Mouse (Mus musculus) lung, embryonic 15.5 days (tissue): ENCODE measurements around the gene Emc9. TPM values are rescaled to one million over a fixed set of nuclear protein-coding genes. Genes with fewer than 3 reads are reported as not detected.

Experiments
- ATAC-seq: fragments of 200-750 bp; cut with Nextera tagmentation; 2 replicates; pipeline ENCODE4 v1.8.0; 2017; ENCODE audit warnings: moderate number of reproducible peaks, borderline replicate concordance; ENCODE audit not compliant: low FRiP score, low TSS enrichment; ENCODE audit errors: extremely low read depth
- H3K27ac ChIP-seq: fragments of 300-500 bp; sonication (generic); 2 replicates; pipeline ENCODE4 v1.5.1; 2015; ENCODE audit warnings: moderate library complexity, mild to moderate bottlenecking, inconsistent platforms
- H3K27me3 ChIP-seq: fragments of 300-500 bp; sonication (generic); 2 replicates; pipeline ENCODE4 v1.6.1; 2015; ENCODE audit warnings: inconsistent platforms
- H3K36me3 ChIP-seq: fragments of 300-500 bp; sonication (generic); 2 replicates; pipeline ENCODE4 v1.6.1; 2015; ENCODE audit warnings: inconsistent platforms
- H3K4me1 ChIP-seq: fragments of 300-500 bp; sonication (generic); 2 replicates; pipeline ENCODE4 v1.6.1; 2015; ENCODE audit warnings: inconsistent platforms
- H3K4me2 ChIP-seq: fragments of 300-500 bp; sonication (generic); 2 replicates; pipeline ENCODE4 v1.6.1; 2015; ENCODE audit warnings: inconsistent platforms, mild to moderate bottlenecking, moderate library complexity
- H3K4me3 ChIP-seq: fragments of 300-500 bp; sonication (generic); 2 replicates; pipeline ENCODE4 v1.5.1; 2015; ENCODE audit warnings: mild to moderate bottlenecking, inconsistent platforms
- H3K9ac ChIP-seq: fragments of 300-500 bp; sonication (generic); 2 replicates; pipeline ENCODE4 v1.6.1; 2015; ENCODE audit warnings: inconsistent platforms
- H3K9me3 ChIP-seq: fragments of 300-500 bp; sonication (generic); 2 replicates; pipeline ENCODE4 v1.6.1; 2016; ENCODE audit warnings: inconsistent platforms
- WGBS: fragments of 180-500 bp; shearing (Covaris S2); methylation state at CpG from one replicate; pipeline ENCODE4 v1.1.7; 2015; 5-methylcytosine and 5-hydroxymethylcytosine counted together
- polyA plus RNA-seq: library from polyadenylated mRNA; unstranded; fragments of >200 nt; fragmentation: Nextera tagmentation; extraction: Ambion mirVana; gene quantifications from 2 replicates; pipeline ENCODE4 v1.2.1, GENCODE M21; 2015

Emc9 gene
- polyA plus RNA-seq, 1 experiment from 2014 or later = 5.1 TPM

DNA sequence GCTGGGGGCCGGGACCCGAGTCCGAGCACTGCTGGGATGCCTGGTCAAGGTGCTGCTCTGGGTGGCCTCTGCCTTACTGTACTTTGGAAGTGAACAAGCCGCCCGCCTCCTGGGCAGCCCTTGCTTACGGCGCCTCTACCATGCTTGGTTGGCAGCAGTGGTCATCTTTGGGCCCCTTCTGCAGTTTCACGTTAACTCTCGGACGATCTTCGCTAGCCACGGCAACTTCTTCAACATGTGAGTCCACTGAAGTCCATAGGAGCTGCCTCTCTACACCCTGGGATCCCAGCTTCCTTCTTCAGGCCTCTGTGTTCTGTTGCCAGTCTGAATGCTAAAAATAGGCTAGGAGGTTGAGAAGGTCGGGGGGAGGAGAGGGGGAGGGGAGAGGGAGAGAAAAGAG lies 9.4 kb downstream of the Emc9 start:
- peaks cover 30% of the 10 kb centered on the region for H3K4me1 ChIP-seq
- ATAC-seq = no peak
- no peak overlapping the region; the same call in 1 of the 2 replicates for H3K4me2 ChIP-seq
- no peaks in the 10 kb centered on the region for H3K9me3 ChIP-seq
- no peak overlapping the region for H3K4me3 ChIP-seq
- 60% methylated on average over 13 of the region's 13 CpGs for WGBS
- H3K27ac ChIP-seq = no peak overlapping the region
- no peaks in the 10 kb centered on the region for H3K27me3 ChIP-seq
- peaks cover 3% of the 10 kb centered on the region; the same call in 1 of the 2 replicates for H3K36me3 ChIP-seq
- H3K9ac ChIP-seq = no peak overlapping the region

DNA sequence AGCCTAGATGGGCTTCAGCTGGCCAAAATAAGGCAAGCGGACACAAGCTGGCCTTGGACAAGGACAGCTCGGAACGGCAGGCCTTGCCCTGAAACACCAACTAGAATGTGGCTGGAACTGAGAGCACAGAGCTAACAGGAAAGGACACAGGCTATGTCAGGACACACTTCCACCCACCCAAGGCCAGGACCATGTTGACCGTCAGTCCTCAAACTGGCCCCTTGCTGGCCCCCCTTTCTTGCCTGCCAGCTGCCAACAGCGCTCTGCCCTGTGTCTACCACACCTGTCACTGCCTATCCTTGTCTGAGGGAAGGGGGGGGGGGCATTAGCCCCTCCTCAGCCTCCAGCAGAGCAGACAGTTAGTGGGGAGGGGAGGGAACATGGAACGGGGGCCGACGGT lies 9.8 kb downstream of the Emc9 start, which contains the start of gene Fitm1:
Gene Fitm1 (plus strand): TSS at position 316 of the 400 bp plus-strand sequence.
- WGBS = 65% methylated on average over 8 of the region's 8 CpGs
- Histone ChIP-seq H3K4me2 (no peak within 1 kb of the TSS; the same call in 1 of the 2 replicates), H3K9me3 (no peaks in the 10 kb centered on the region), H3K27ac (peak within 1 kb of the TSS; percentile 11; the same call in 1 of the 2 replicates), H3K4me1 (peaks cover 30% of the 10 kb centered on the region), H3K27me3 (no peaks in the 10 kb centered on the region), H3K4me3 (no peak within 1 kb of the TSS), H3K9ac (no peak within 1 kb of the TSS), H3K36me3 (no peaks in the 10 kb centered on the region)
- no peak for ATAC-seq

DNA sequence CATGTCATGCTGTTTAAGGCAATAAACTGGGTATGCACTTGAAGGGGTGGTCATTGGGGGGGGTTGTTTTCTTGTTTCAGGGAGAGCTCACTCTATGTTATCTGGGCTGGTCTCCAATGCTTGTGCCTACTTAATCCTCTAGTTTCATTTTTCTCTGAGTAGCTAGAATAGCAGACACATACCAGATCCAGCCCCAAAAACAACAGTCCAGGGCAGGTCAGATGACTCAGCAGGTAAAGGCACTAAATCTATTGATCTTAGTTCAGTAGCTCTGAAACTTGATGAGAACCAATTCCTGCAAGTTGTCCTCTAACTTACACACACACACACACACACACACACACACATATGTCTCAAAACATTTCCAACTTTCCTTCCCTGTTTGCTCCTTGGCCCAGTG lies 13.3 kb downstream of the Emc9 start:
- H3K36me3 ChIP-seq = peaks cover 30% of the 10 kb centered on the region
- ATAC-seq = no peak
- H3K9ac ChIP-seq = no peak overlapping the region
- no peaks in the 10 kb centered on the region for H3K9me3 ChIP-seq
- no peak overlapping the region for H3K4me3 ChIP-seq
- H3K27me3 ChIP-seq = no peaks in the 10 kb centered on the region
- no peak overlapping the region for H3K27ac ChIP-seq
- H3K4me2 ChIP-seq = no peak overlapping the region
- H3K4me1 ChIP-seq = peaks cover 14% of the 10 kb centered on the region

DNA sequence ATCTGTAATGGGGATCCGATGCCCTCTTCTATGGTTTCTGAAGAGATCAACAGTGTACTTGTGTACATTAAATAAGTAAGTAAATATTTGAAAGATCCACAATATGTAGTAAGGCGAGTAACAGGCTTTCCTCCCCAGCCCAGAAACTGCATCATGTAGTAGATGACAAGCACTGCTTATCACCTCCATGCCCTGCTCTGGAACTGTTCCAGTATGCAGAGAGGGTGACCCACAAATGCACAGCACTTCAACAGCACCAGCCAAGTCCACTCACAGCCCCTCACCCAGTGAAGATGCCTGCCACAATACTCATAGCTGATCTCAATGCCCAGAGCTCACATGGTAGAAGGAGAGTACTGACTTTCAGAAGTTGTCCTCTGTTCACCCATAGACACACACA lies 14.5 kb downstream of the Emc9 start:
- WGBS = 78% methylated on average over 2 of the region's 2 CpGs
- H3K9ac ChIP-seq = no peak overlapping the region
- H3K4me2 ChIP-seq = no peak overlapping the region
- H3K27me3 ChIP-seq = no peaks in the 10 kb centered on the region
- H3K4me1 ChIP-seq = peaks cover 3% of the 10 kb centered on the region; the same call in 1 of the 2 replicates
- no peaks in the 10 kb centered on the region for H3K9me3 ChIP-seq
- H3K27ac ChIP-seq = no peak overlapping the region
- no peak for ATAC-seq
- H3K36me3 ChIP-seq = peaks cover 41% of the 10 kb centered on the region
- H3K4me3 ChIP-seq = no peak overlapping the region

DNA sequence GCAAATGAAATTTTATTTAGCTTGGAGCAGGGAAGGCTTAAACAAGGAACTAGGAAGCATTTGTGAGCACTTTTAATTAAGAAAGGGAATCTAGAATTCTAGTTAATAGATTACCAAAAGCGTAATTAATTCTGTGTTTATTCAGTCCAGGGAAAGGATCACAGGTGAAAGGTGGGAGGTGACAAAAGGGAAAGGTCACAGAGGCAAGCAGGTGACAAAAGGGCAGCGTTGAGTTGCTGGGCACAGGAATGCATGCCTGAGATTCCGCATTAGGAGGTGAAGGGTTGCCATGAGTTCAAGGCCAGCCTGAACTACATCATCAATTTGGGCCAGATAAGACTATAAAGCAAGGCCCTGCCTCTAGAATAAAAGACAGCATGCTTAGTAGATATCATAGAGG lies 17.6 kb downstream of the Emc9 start:
- Histone ChIP-seq H3K27me3 (no peaks in the 10 kb centered on the region), H3K9me3 (no peaks in the 10 kb centered on the region), H3K4me1 (no peaks in the 10 kb centered on the region), H3K4me3 (no peak overlapping the region), H3K4me2 (no peak overlapping the region), H3K36me3 (peaks cover 60% of the 10 kb centered on the region), H3K27ac (no peak overlapping the region), H3K9ac (no peak overlapping the region)
- no peak for ATAC-seq
- WGBS = 84% methylated on average over 3 of the region's 3 CpGs

DNA sequence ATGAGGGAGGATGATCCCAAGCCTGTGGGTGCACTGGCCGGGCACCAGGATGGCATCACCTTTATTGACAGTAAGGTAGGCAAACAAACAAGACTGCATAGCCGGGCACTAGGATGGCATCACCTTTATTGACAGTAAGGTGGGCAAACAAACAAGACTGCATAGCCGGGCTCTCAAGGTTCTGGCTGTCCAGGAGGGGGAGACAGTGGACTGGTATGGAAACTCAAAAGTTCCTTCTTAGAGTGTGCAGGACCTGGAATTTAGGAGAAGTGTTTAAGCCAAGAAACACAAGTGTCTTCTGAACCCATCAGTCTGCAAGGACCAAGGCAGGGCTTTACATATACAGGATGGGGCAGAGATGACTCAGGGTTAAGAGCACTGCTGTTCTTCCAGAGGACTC lies 19.4 kb downstream of the Emc9 start:
- ATAC-seq = no peak
- no peak overlapping the region for H3K27ac ChIP-seq
- no peaks in the 10 kb centered on the region for H3K27me3 ChIP-seq
- no peak overlapping the region for H3K9ac ChIP-seq
- 68% methylated on average over 3 of the region's 3 CpGs for WGBS
- no peak overlapping the region for H3K4me2 ChIP-seq
- H3K9me3 ChIP-seq = no peaks in the 10 kb centered on the region
- peaks cover 60% of the 10 kb centered on the region for H3K36me3 ChIP-seq
- peaks cover 14% of the 10 kb centered on the region for H3K4me1 ChIP-seq
- no peak overlapping the region for H3K4me3 ChIP-seq

DNA sequence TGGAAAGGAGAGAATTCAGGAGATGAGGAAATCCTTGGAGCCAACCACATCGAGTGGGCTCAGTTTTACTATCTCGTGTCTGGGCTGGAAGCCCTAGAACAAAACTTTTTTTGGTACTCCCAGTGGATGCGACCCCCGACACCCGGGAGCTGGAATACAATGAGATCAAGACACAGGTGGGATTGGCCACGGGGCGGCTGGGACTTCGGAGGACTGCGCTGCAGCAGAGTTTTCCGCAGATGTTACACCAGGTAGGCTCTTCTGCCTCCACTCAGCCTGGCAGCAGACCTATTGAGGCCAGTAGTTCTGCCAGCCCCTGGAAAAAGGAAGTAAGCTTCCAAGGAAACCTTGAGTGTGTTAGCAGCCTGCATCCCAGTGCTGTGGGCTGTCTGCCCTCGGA lies 21.9 kb downstream of the Emc9 start:
- 87% methylated on average over 11 of the region's 11 CpGs for WGBS
- H3K4me2 ChIP-seq = no peak overlapping the region
- no peak overlapping the region for H3K9ac ChIP-seq
- no peak overlapping the region for H3K27ac ChIP-seq
- no peak overlapping the region for H3K4me3 ChIP-seq
- H3K27me3 ChIP-seq = no peaks in the 10 kb centered on the region
- no peak for ATAC-seq
- H3K9me3 ChIP-seq = no peaks in the 10 kb centered on the region
- H3K4me1 ChIP-seq = peaks cover 17% of the 10 kb centered on the region
- H3K36me3 ChIP-seq = peaks cover 44% of the 10 kb centered on the region

DNA sequence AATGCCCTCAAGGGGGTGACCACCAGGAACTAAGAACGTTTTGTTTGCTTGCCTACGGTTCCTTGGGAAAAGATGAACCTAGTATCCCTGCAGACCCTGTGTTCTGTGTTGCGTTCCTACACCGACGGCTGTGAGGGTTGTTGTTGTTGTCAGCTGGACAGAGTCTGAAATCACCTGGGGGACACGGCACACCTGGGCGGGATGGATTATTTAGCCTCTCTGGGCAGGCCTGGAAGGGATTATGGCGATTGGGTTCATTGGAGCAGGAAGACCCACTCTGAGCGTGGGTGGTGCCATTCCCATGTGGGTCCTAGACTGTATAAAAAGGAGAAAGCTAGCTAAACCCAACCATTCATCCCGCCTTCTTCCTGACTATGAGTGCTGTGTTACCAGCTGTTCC lies 23.2 kb downstream of the Emc9 start:
- peaks cover 25% of the 10 kb centered on the region for H3K4me1 ChIP-seq
- H3K9me3 ChIP-seq = no peaks in the 10 kb centered on the region
- no peaks in the 10 kb centered on the region for H3K27me3 ChIP-seq
- H3K4me3 ChIP-seq = no peak overlapping the region
- 76% methylated on average over 10 of the region's 10 CpGs for WGBS
- ATAC-seq = no peak
- H3K27ac ChIP-seq = no peak overlapping the region
- peak overlapping the region; percentile 70 for H3K4me2 ChIP-seq
- no peak overlapping the region for H3K9ac ChIP-seq
- H3K36me3 ChIP-seq = peaks cover 31% of the 10 kb centered on the region

DNA sequence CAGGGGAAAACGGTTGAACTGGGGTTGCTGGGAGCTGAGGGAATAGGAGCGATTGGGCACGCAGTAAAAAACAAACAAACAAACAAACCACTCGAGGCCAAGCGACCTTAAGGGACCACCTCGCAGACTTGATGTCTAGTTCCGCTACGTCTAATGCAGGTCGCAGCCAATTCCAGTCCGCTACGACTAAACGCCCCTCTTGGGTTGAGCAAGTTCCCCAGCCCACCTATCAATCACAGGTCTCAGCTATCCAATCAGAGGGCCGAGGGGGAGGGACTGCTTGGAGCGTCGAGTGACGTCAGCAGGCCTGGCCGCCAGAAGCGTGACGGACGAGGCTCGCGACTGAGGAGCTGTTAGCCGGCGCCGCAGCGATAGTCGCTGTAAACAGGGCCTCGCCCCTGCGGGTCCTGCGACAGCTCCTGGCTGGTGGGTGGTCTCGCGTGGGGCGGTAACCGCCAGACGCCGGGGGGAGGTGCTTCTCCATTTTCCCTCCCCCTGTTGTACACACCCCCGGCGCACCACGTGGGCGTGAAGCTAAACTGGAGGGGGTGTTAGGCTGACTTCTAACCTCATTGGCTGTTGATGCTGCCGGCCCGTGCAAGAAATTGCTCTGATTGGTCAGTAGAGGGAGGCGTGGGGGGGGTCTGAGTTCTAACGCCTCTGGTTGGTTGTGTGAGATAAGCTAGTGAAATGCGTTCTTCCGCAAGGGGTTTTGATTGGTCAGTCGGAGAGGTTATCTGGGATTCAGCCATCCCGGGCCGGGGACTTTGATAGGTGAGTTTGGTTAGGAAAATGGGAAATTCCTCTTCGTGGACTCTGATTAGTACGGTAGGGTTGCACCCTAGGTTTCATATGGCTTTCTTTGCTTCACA lies 24.7 kb downstream of the Emc9 start, which contains the start of gene A730061H03Rik:
Gene A730061H03Rik (minus strand): TSS at position 205 of the 872 bp plus-strand sequence.
- H3K9ac ChIP-seq = peak within 1 kb of the TSS; percentile 78
- peak within 1 kb of the TSS; percentile 79 for H3K4me3 ChIP-seq
- no peaks in the 10 kb centered on the region for H3K9me3 ChIP-seq
- under 1% methylated on average over 51 of the region's 51 CpGs for WGBS
- peak within 1 kb of the TSS; percentile 99 for H3K27ac ChIP-seq
- H3K4me1 ChIP-seq = peaks cover 25% of the 10 kb centered on the region
- ATAC-seq = peak; percentile 95
- peak within 1 kb of the TSS; percentile 70 for H3K4me2 ChIP-seq
- no peaks in the 10 kb centered on the region for H3K27me3 ChIP-seq
- H3K36me3 ChIP-seq = peaks cover 18% of the 10 kb centered on the region

DNA sequence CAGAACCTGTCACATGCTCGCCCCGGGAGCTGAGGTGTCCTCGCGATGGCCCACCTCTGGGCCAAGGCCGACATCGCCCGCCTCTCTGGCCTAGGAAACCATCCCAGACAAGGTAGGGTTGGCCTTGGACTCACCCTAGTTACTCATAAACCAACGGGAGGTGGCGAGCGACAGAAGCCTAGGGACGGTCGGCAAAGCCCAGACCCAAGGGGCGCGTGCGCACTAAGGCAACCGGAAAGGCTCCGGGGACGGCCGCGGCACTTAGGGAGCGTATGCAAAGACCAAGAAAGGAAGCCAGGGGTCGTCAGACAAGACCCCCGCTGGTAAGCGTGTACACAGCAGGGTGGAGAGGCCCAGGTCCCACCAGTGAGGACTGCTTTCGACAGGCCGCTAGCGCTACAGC lies 25.3 kb downstream of the Emc9 start, which contains the start of gene Dcaf11:
Gene Dcaf11 (plus strand): TSS at position 208 of the 403 bp plus-strand sequence.
- no peaks in the 10 kb centered on the region for H3K27me3 ChIP-seq
- ATAC-seq = peak; percentile 80
- H3K4me3 ChIP-seq = peak within 1 kb of the TSS; percentile 79
- H3K36me3 ChIP-seq = peaks cover 11% of the 10 kb centered on the region
- peak within 1 kb of the TSS; percentile 70 for H3K4me2 ChIP-seq
- WGBS = 0% methylated on average over 27 of the region's 27 CpGs
- peaks cover 25% of the 10 kb centered on the region for H3K4me1 ChIP-seq
- no peaks in the 10 kb centered on the region for H3K9me3 ChIP-seq
- peak within 1 kb of the TSS; percentile 99 for H3K27ac ChIP-seq
- peak within 1 kb of the TSS; percentile 78 for H3K9ac ChIP-seq

DNA sequence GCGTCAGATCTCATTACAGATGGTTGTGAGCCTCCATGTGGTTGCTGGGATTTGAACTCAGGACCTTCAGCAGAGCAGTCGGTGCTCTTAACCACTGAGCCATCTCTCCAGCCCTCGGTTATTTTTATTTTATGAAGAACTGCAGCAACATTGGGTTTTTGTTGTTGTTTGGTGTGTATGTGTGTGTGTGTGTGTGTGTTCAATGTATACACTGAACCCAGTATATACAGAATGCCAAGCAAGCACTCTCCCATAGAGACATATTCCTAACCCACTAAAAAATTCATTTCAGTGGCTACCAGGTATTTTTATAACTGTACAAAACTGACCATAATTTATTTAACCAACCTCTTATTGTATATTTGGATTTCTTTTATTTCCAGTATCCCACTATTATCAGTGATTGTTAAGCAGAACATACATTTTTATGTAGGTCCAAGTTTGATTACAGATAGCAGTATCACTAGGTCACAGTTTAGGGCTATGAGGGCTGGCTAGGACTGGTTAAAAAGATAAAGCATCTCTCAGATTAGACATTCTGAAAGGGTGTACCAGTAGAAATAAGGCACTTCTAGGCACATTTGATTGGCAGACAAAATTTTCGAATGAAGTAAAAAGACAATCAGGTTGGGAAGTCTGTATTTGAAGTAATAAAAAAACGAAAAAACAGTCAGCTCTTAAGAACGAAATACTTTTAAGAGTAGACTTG lies 26.2 kb downstream of the Emc9 start:
- H3K9ac ChIP-seq = peak overlapping the region; percentile 32; the same call in 1 of the 2 replicates

DNA sequence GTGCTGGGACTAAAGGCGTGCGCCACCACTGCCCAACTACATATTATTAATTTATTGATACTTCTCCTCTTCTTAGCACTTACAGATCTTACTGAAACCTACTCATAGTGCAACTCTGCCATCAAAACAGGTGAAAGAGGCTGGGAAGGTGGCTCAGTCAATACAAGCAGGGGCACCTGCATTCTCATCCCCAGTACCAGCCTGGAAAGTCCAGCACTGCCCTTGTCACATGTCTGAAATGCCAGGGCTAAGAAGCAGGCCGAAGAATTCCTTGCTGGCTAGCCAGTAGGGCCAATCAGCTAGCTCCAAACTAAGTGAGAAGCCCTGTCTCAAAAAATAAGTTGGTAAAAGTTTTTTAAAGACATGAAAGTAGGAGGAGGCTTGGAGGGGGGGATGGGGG lies 27.5 kb downstream of the Emc9 start:
- H3K27me3 ChIP-seq = no peaks in the 10 kb centered on the region
- H3K36me3 ChIP-seq = no peaks in the 10 kb centered on the region
- H3K4me3 ChIP-seq = no peak overlapping the region
- peak overlapping the region; percentile 41; the same call in 1 of the 2 replicates for H3K27ac ChIP-seq
- WGBS = 77% methylated on average over 3 of the region's 3 CpGs
- H3K9ac ChIP-seq = no peak overlapping the region
- ATAC-seq = no peak
- no peak overlapping the region for H3K4me2 ChIP-seq
- H3K4me1 ChIP-seq = peaks cover 25% of the 10 kb centered on the region
- no peaks in the 10 kb centered on the region for H3K9me3 ChIP-seq

More for the DNA sequence above, 26.2 kb downstream of the Emc9 start:
- H3K36me3 ChIP-seq = peaks cover 2% of the 10 kb centered on the region; the same call in 1 of the 2 replicates
- H3K27ac ChIP-seq = no peak overlapping the region
- peak overlapping the region; percentile 70 for H3K4me2 ChIP-seq
- H3K4me1 ChIP-seq = peaks cover 25% of the 10 kb centered on the region
- no peaks in the 10 kb centered on the region for H3K27me3 ChIP-seq
- ATAC-seq = no peak
- H3K4me3 ChIP-seq = peak overlapping the region; percentile 79
- WGBS = 47% methylated on average over 6 of the region's 6 CpGs
- H3K9me3 ChIP-seq = no peaks in the 10 kb centered on the region
